Mouse (Mus musculus): ENCODE results near the gene Smarcd2. TPM values are rescaled to one million over a fixed set of nuclear protein-coding genes. Genes with fewer than 3 reads are reported as not detected.
A peak's percentile ranks its signal among the peaks of the same experiment; 100 is the strongest.

Gene Smarcd2
- polyA plus RNA-seq, 1 experiment: 101 TPM

DNA sequence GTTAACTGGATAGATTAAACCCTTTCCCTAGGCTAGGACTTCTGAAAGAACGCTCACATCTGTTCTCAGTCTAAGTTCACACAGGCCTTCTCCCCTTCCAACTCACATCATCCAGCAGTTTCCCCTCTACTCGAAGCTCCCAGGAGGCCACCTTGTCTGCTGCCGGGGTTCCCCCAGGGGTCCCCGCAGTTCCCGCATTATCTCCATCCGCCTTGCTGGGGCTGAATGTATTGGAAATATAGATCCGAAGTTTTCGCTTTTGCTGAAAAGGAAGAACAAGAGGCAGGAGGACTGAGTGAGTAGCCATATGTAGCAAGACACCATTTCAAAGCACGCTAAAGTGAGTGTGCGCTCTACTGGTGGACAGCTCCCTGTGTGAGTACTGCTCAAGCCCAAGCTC, 6.3 kb downstream of the Smarcd2 start:
- WGBS: 93% methylated on average over 10 of the region's 10 CpGs
- Histone ChIP-seq H3K27ac (ENCODE audit: insufficient read depth, low read depth, low read length) (no peak overlapping the region), H3K27me3 (ENCODE audit: control insufficient read depth, insufficient read depth, low read length) (no peaks in the 10 kb centered on the region), H3K4me3 (ENCODE audit: low read depth, low read length) (no peak overlapping the region), H3K4me1 (ENCODE audit: control insufficient read depth, insufficient read depth, insufficient read length, low read length) (peaks cover 29% of the 10 kb centered on the region), H3K36me3 (ENCODE audit: control insufficient read depth, insufficient read depth, low read length) (peaks cover 57% of the 10 kb centered on the region)
- TF ChIP-seq CTCF (IDR thresholded peaks at IDR 0.05; ENCODE audit: extremely low read depth, insufficient read length, insufficient replicate concordance, low read depth, low read length) (no peak), POLR2A (IDR thresholded peaks at IDR 0.05; ENCODE audit: low read depth, low read length) (no peak)

DNA sequence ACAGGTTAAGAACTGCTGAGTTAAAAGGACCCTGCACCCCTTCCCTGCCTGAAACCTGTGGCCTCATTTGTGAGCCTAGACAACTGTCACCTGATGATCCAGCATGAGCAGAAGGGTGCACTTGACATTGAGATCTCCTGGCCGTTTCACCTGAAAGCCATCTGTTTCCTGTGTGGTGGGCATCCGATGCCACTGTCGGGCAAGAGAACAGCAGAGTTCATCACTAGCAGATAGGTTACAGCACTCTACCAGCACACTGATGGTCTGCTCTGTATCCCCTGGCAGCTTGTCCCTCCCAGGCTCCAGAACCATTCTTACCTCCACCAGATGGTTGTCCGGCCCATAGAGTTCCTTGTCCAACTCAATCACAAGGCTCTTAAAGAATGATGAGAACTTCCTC, 7.2 kb downstream of the Smarcd2 start:
- Histone ChIP-seq H3K4me1 (ENCODE audit: control insufficient read depth, insufficient read depth, insufficient read length, low read length) (peaks cover 26% of the 10 kb centered on the region), H3K27me3 (ENCODE audit: control insufficient read depth, insufficient read depth, low read length) (no peaks in the 10 kb centered on the region), H3K36me3 (ENCODE audit: control insufficient read depth, insufficient read depth, low read length) (peaks cover 63% of the 10 kb centered on the region), H3K4me3 (ENCODE audit: low read depth, low read length) (no peak overlapping the region), H3K27ac (ENCODE audit: insufficient read depth, low read depth, low read length) (no peak overlapping the region)
- TF ChIP-seq CTCF (IDR thresholded peaks at IDR 0.05; ENCODE audit: extremely low read depth, insufficient read length, insufficient replicate concordance, low read depth, low read length) (no peak), POLR2A (IDR thresholded peaks at IDR 0.05; ENCODE audit: low read depth, low read length) (no peak)
- 83% methylated on average over 4 of the region's 4 CpGs for WGBS

DNA sequence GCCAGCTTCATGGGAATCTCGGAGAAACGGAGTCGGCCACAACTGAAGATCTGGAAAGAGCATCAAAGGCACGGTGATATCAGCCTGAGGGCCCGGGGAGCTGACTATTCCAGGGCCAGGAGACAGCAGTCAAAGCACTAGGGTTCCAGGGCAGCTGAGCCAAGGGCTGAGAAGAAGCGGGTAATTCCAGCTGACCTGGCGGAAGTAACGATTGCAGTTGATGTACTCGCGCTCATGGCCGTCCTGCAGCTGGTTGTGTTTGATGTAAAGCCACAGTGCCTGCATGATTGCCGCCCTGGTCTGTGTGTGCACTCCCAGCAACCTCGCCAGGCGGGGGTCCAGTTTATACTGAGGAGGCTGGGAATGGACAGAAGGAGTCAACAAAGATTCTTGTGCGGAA, 7.8 kb downstream of the Smarcd2 start:
- no peak overlapping the region for H3K4me3 ChIP-seq (ENCODE audit: low read depth, low read length)
- H3K36me3 ChIP-seq (ENCODE audit: control insufficient read depth, insufficient read depth, low read length): peaks cover 65% of the 10 kb centered on the region
- 90% methylated on average over 15 of the region's 15 CpGs for WGBS
- H3K27ac ChIP-seq (ENCODE audit: insufficient read depth, low read depth, low read length): no peak overlapping the region
- TF ChIP-seq POLR2A (IDR thresholded peaks at IDR 0.05; ENCODE audit: low read depth, low read length): no peak
- TF ChIP-seq CTCF (IDR thresholded peaks at IDR 0.05; ENCODE audit: extremely low read depth, insufficient read length, insufficient replicate concordance, low read depth, low read length): no peak
- peaks cover 20% of the 10 kb centered on the region for H3K4me1 ChIP-seq (ENCODE audit: control insufficient read depth, insufficient read depth, insufficient read length, low read length)
- H3K27me3 ChIP-seq (ENCODE audit: control insufficient read depth, insufficient read depth, low read length): no peaks in the 10 kb centered on the region

DNA sequence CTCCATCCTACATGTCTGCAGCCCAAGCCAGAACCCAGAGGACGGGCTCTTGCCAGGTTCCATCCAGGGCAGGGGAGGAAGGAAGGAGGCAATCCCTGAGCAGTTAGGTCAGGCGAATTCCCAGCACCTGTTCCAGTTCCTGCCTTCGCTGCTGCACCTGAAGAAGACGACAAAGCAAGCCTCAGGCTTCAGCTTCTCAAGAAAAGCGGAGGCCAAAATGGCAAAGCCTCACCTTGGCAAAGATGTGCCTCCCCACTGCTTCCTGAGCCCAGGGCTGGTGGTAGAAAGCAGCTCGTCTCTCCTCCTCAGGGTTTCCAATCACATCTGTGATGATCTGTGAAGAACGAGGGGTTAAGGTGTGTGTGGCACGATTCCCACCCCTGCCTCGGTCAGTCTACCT, 8.8 kb downstream of the Smarcd2 start:
- WGBS: 83% methylated on average over 9 of the region's 9 CpGs
- peaks cover 66% of the 10 kb centered on the region for H3K36me3 ChIP-seq (ENCODE audit: control insufficient read depth, insufficient read depth, low read length)
- no peaks in the 10 kb centered on the region for H3K27me3 ChIP-seq (ENCODE audit: control insufficient read depth, insufficient read depth, low read length)
- no peak for TF ChIP-seq POLR2A (IDR thresholded peaks at IDR 0.05; ENCODE audit: low read depth, low read length)
- no peak for TF ChIP-seq CTCF (IDR thresholded peaks at IDR 0.05; ENCODE audit: extremely low read depth, insufficient read length, insufficient replicate concordance, low read depth, low read length)
- H3K4me1 ChIP-seq (ENCODE audit: control insufficient read depth, insufficient read depth, insufficient read length, low read length): peaks cover 16% of the 10 kb centered on the region
- H3K27ac ChIP-seq (ENCODE audit: insufficient read depth, low read depth, low read length): no peak overlapping the region
- H3K4me3 ChIP-seq (ENCODE audit: low read depth, low read length): no peak overlapping the region

DNA sequence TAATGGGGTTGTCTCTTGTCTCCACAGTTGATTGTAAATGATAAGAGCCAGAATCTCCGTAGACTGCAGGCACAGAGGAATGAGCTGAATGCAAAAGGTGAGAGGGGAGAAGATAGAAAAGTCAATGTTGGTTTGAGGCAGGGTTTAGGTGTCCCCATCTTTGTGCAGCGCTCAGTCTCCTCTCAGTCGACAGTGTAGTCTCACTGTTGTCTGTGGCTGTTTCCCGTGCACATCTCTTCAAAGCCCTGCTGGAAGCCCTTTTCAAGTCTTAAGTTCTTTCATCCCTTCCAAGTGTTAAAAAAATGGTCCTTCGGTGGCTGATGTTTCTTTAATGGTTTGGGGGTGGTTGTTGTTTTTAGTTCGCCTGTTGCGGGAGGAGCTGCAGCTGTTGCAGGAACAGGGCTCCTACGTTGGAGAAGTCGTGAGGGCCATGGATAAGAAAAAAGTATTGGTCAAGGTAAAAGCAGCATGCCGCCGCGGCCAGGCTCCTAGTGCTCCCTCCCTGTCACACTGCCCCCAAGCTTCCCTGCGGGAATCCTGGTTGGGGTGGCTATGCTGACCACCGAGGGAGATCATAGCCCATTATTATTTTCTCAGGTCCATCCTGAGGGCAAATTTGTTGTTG, 11.8 kb downstream of the Smarcd2 start:
- Histone ChIP-seq H3K27ac (ENCODE audit: insufficient read depth, low read depth, low read length) (no peak overlapping the region), H3K4me1 (ENCODE audit: control insufficient read depth, insufficient read depth, insufficient read length, low read length) (0 out of 2 replicates have a peak, but pooled peaks cover 2% of the 10 kb centered on the region), H3K36me3 (ENCODE audit: control insufficient read depth, insufficient read depth, low read length) (peaks cover 58% of the 10 kb centered on the region), H3K27me3 (ENCODE audit: control insufficient read depth, insufficient read depth, low read length) (no peaks in the 10 kb centered on the region), H3K4me3 (ENCODE audit: low read depth, low read length) (no peak overlapping the region)
- TF ChIP-seq CTCF (IDR thresholded peaks at IDR 0.05; ENCODE audit: extremely low read depth, insufficient read length, insufficient replicate concordance, low read depth, low read length): no peak
- 81% methylated on average over 14 of the region's 14 CpGs for WGBS

DNA sequence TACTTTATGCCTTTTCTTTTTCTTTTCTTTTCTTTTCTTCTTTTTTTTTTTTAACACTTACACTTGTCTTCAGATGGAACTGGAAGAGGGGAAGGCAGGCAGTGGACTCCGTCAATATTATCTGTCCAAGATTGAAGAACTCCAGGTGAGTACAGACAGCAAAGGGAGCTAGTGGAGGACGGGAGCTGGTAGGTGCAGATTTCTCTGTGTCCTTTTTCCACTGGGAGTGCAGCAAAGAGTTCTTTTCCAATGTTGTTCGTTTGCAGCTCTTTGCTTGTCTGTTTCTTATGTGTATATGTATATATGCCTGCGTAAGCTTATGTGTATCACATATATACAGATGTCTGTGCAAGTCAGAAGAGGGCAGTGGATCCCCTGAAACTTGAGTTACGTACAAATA, 16.0 kb downstream of the Smarcd2 start:
- peaks cover 6% of the 10 kb centered on the region; the same call in 1 of the 2 replicates for H3K4me1 ChIP-seq (ENCODE audit: control insufficient read depth, insufficient read depth, insufficient read length, low read length)
- no peak overlapping the region; the same call in 1 of the 2 replicates for H3K4me3 ChIP-seq (ENCODE audit: low read depth, low read length)
- H3K27me3 ChIP-seq (ENCODE audit: control insufficient read depth, insufficient read depth, low read length): no peaks in the 10 kb centered on the region
- H3K36me3 ChIP-seq (ENCODE audit: control insufficient read depth, insufficient read depth, low read length): peaks cover 29% of the 10 kb centered on the region
- TF ChIP-seq CTCF (IDR thresholded peaks at IDR 0.05; ENCODE audit: extremely low read depth, insufficient read length, insufficient replicate concordance, low read depth, low read length) (no peak), POLR2A (IDR thresholded peaks at IDR 0.05; ENCODE audit: low read depth, low read length) (no peak)
- no peak overlapping the region for H3K27ac ChIP-seq (ENCODE audit: insufficient read depth, low read depth, low read length)
- WGBS: 48% methylated on average over 5 of the region's 5 CpGs

DNA sequence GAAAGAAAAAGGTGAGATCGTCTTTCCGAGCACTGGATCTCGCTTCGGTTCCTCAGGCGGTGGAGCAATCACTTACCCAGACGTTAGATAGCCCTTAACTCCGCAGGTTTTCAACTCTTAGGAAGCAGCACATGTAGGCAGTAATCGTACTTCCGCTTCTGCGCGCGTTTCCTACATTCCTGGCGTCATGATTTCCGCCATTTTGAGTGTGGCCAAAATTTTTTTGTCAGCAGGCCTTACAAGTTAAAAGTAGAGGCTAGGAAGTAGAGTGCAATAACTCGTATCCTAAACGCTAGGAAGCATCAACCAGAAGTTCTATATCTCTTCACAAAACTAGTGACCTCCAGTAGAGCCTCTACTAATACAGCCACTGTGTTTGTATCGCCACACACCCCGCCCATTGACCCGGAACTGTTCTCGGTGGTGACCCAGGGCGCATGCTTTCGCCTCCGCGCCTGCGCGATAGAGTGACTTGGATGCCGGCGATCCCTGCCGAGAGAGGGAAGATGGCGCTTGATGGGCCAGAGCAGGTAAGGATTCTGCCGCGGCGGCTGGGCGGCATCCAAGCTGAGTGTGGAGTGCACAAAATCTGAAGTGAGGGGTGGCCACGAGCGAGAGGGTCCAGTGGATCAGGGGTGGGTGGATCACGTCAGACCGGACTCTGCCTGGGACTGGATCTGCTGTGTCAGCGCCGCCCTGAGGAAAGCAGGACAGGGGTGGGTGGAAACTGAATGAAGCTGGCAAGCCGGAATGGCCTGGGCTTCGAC, 16.9 kb downstream of the Smarcd2 start, which contains the start of the genes Ftsj3 and Psmc5:
Gene Ftsj3, minus strand, starts transcription at position 395 of the 767 bp plus-strand sequence.
Gene Psmc5, plus strand, starts transcription at position 470 of the 767 bp plus-strand sequence.
- H3K27me3 ChIP-seq (ENCODE audit: control insufficient read depth, insufficient read depth, low read length): no peaks in the 10 kb centered on the region
- TF ChIP-seq POLR2A (IDR thresholded peaks at IDR 0.05; ENCODE audit: low read depth, low read length) (peak; percentile 45; the same call in 1 of the 2 replicates), CTCF (IDR thresholded peaks at IDR 0.05; ENCODE audit: extremely low read depth, insufficient read length, insufficient replicate concordance, low read depth, low read length) (peak; percentile 28; the same call in 1 of the 2 replicates)
- H3K4me1 ChIP-seq (ENCODE audit: control insufficient read depth, insufficient read depth, insufficient read length, low read length): peaks cover 6% of the 10 kb centered on the region; the same call in 1 of the 2 replicates
- WGBS: under 1% methylated on average over 42 of the region's 42 CpGs
- H3K4me3 ChIP-seq (ENCODE audit: low read depth, low read length): peak within 1 kb of the TSS; percentile 77
- H3K27ac ChIP-seq (ENCODE audit: insufficient read depth, low read depth, low read length): peak within 1 kb of the TSS; percentile 75
- H3K36me3 ChIP-seq (ENCODE audit: control insufficient read depth, insufficient read depth, low read length): peaks cover 27% of the 10 kb centered on the region
